Mouse (Mus musculus): ENCODE data around the gene Ahnak2. TPM values are rescaled to one million over a fixed set of nuclear protein-coding genes. Genes with fewer than 3 reads are reported as not detected.
A peak's percentile ranks its signal among the peaks of the same experiment; 100 is the strongest.
"Not testable (repeated sequence)": the region's sequence is repeated elsewhere in the genome, so short reads cannot be mapped to it uniquely, and the experiment has no call there.

Ahnak2 gene
- polyA plus RNA-seq (2012; rRNA removed) = 0.46 and 0.83 TPM in 2 replicates

GRCm38 (mm10) chr12:112801864-112802846, at the start of gene Ahnak2:
TSS of gene Ahnak2 (minus strand) at chr12:112802657.
- no peak for TF ChIP-seq CTCF (IDR thresholded peaks at IDR 0.05; ENCODE audit: extremely low read depth, insufficient read depth, insufficient read length, insufficient replicate concordance)
- TF ChIP-seq POLR2A (IDR thresholded peaks at IDR 0.05; ENCODE audit: low read depth, low read length) = no peak
- Histone ChIP-seq H3K27me3 (ENCODE audit: control insufficient read depth, insufficient read depth, low read length) (peaks cover 9% of the 10 kb centered on the region), H3K4me1 (ENCODE audit: control insufficient read depth, insufficient read depth, insufficient read length) (peaks cover 11% of the 10 kb centered on the region), H3K36me3 (ENCODE audit: control insufficient read depth, insufficient read depth, low read length) (no peaks in the 10 kb centered on the region), H3K27ac (ENCODE audit: insufficient read depth, low read length) (no peak within 1 kb of the TSS), H3K4me3 (ENCODE audit: extremely low read depth, insufficient read depth, insufficient read length) (peak within 1 kb of the TSS; percentile 24; the same call in 1 of the 2 replicates)
- 8% methylated on average over 65 of the region's 69 CpGs for WGBS
- DNase-seq (ENCODE audit: low read depth in 1 of 2, low spot score in 2 of 2) = no peak

GRCm38 (mm10) chr12:112851116-112851515, 48.7 kb upstream of the Ahnak2 start:
- no peak overlapping the region for H3K4me3 ChIP-seq (ENCODE audit: extremely low read depth, insufficient read depth, insufficient read length)
- peaks cover 22% of the 10 kb centered on the region; the same call in 1 of the 2 replicates for H3K4me1 ChIP-seq (ENCODE audit: control insufficient read depth, insufficient read depth, insufficient read length)
- no peak for DNase-seq (ENCODE audit: low read depth in 1 of 2, low spot score in 2 of 2)
- no peak for TF ChIP-seq POLR2A (IDR thresholded peaks at IDR 0.05; ENCODE audit: low read depth, low read length)
- no peak for TF ChIP-seq CTCF (IDR thresholded peaks at IDR 0.05; ENCODE audit: extremely low read depth, insufficient read depth, insufficient read length, insufficient replicate concordance)
- 86% methylated on average over 8 of the region's 8 CpGs for WGBS
- H3K27me3 ChIP-seq (ENCODE audit: control insufficient read depth, insufficient read depth, low read length) = no peaks in the 10 kb centered on the region
- peaks cover 24% of the 10 kb centered on the region for H3K36me3 ChIP-seq (ENCODE audit: control insufficient read depth, insufficient read depth, low read length)
- H3K27ac ChIP-seq (ENCODE audit: insufficient read depth, low read length) = no peak overlapping the region

GRCm38 (mm10) chr12:112850344-112850743, 47.9 kb upstream of the Ahnak2 start:
- Histone ChIP-seq H3K4me1 (ENCODE audit: control insufficient read depth, insufficient read depth, insufficient read length) (peaks cover 18% of the 10 kb centered on the region; the same call in 1 of the 2 replicates), H3K36me3 (ENCODE audit: control insufficient read depth, insufficient read depth, low read length) (peaks cover 20% of the 10 kb centered on the region), H3K27me3 (ENCODE audit: control insufficient read depth, insufficient read depth, low read length) (no peaks in the 10 kb centered on the region), H3K4me3 (ENCODE audit: extremely low read depth, insufficient read depth, insufficient read length) (no peak overlapping the region), H3K27ac (ENCODE audit: insufficient read depth, low read length) (0 out of 2 replicates have a peak overlapping the region, but pooled peaks have one; percentile 10)
- TF ChIP-seq CTCF (IDR thresholded peaks at IDR 0.05; ENCODE audit: extremely low read depth, insufficient read depth, insufficient read length, insufficient replicate concordance) (no peak), POLR2A (IDR thresholded peaks at IDR 0.05; ENCODE audit: low read depth, low read length) (no peak)
- WGBS = 72% methylated on average over 9 of the region's 9 CpGs
- DNase-seq (ENCODE audit: low read depth in 1 of 2, low spot score in 2 of 2) = no peak

- Histone ChIP-seq H3K27ac (ENCODE audit: insufficient read depth, low read length) (peak overlapping the region; percentile 19), H3K4me1 (ENCODE audit: control insufficient read depth, insufficient read depth, insufficient read length) (peaks cover 10% of the 10 kb centered on the region; the same call in 1 of the 2 replicates), H3K27me3 (ENCODE audit: control insufficient read depth, insufficient read depth, low read length) (no peaks in the 10 kb centered on the region), H3K36me3 (ENCODE audit: control insufficient read depth, insufficient read depth, low read length) (peaks cover 19% of the 10 kb centered on the region), H3K4me3 (ENCODE audit: extremely low read depth, insufficient read depth, insufficient read length) (no peak overlapping the region)
- DNase-seq (ENCODE audit: low read depth in 1 of 2, low spot score in 2 of 2) = no peak
- no peak for TF ChIP-seq POLR2A (IDR thresholded peaks at IDR 0.05; ENCODE audit: low read depth, low read length)
- TF ChIP-seq CTCF (IDR thresholded peaks at IDR 0.05; ENCODE audit: extremely low read depth, insufficient read depth, insufficient read length, insufficient replicate concordance) = 0 out of 2 replicates have a peak, but pooled peaks have one; percentile 2
- WGBS = 52% methylated on average over 11 of the region's 11 CpGs
Observed at GRCm38 (mm10) chr12:112849235-112850022, 47.0 kb upstream of the Ahnak2 start.

- WGBS = 97% methylated on average over 2 of the region's 2 CpGs
- TF ChIP-seq CTCF (IDR thresholded peaks at IDR 0.05; ENCODE audit: extremely low read depth, insufficient read depth, insufficient read length, insufficient replicate concordance) = no peak
- no peak for TF ChIP-seq POLR2A (IDR thresholded peaks at IDR 0.05; ENCODE audit: low read depth, low read length)
Observed at GRCm38 (mm10) chr12:112847880-112848279, 45.4 kb upstream of the Ahnak2 start.

GRCm38 (mm10) chr12:112843803-112844202, 41.3 kb upstream of the Ahnak2 start:
- WGBS = 22% methylated on average over 3 of the region's 3 CpGs
- Histone ChIP-seq H3K27ac (ENCODE audit: insufficient read depth, low read length) (no peak overlapping the region), H3K36me3 (ENCODE audit: control insufficient read depth, insufficient read depth, low read length) (no peaks in the 10 kb centered on the region), H3K4me3 (ENCODE audit: extremely low read depth, insufficient read depth, insufficient read length) (no peak overlapping the region), H3K4me1 (ENCODE audit: control insufficient read depth, insufficient read depth, insufficient read length) (no peaks in the 10 kb centered on the region; the same call in 1 of the 2 replicates), H3K27me3 (ENCODE audit: control insufficient read depth, insufficient read depth, low read length) (no peaks in the 10 kb centered on the region)
- no peak for TF ChIP-seq POLR2A (IDR thresholded peaks at IDR 0.05; ENCODE audit: low read depth, low read length)
- TF ChIP-seq CTCF (IDR thresholded peaks at IDR 0.05; ENCODE audit: extremely low read depth, insufficient read depth, insufficient read length, insufficient replicate concordance) = peak; percentile 97; the same call in 1 of the 2 replicates
- peak; percentile 60 to 89 for DNase-seq (ENCODE audit: low read depth in 1 of 2, low spot score in 2 of 2)

More at GRCm38 (mm10) chr12:112847880-112848279, 45.4 kb upstream of the Ahnak2 start:
- no peak for DNase-seq (ENCODE audit: low read depth in 1 of 2, low spot score in 2 of 2)
- no peak overlapping the region for H3K27ac ChIP-seq (ENCODE audit: insufficient read depth, low read length)
- H3K4me1 ChIP-seq (ENCODE audit: control insufficient read depth, insufficient read depth, insufficient read length) = peaks cover 8% of the 10 kb centered on the region; the same call in 1 of the 2 replicates
- no peak overlapping the region for H3K4me3 ChIP-seq (ENCODE audit: extremely low read depth, insufficient read depth, insufficient read length)
- H3K27me3 ChIP-seq (ENCODE audit: control insufficient read depth, insufficient read depth, low read length) = no peaks in the 10 kb centered on the region
- H3K36me3 ChIP-seq (ENCODE audit: control insufficient read depth, insufficient read depth, low read length) = peaks cover 19% of the 10 kb centered on the region

GRCm38 (mm10) chr12:112842128-112842527, 39.7 kb upstream of the Ahnak2 start:
- H3K27ac ChIP-seq (ENCODE audit: insufficient read depth, low read length); H3K4me1 ChIP-seq (ENCODE audit: control insufficient read depth, insufficient read depth, insufficient read length); DNase-seq (ENCODE audit: low read depth in 1 of 2, low spot score in 2 of 2); H3K4me3 ChIP-seq (ENCODE audit: extremely low read depth, insufficient read depth, insufficient read length); H3K27me3 ChIP-seq (ENCODE audit: control insufficient read depth, insufficient read depth, low read length); H3K36me3 ChIP-seq (ENCODE audit: control insufficient read depth, insufficient read depth, low read length): not testable (repeated sequence)
- WGBS = 86% methylated on average over 2 of the region's 2 CpGs

- H3K4me1 ChIP-seq (ENCODE audit: control insufficient read depth, insufficient read depth, insufficient read length); DNase-seq (ENCODE audit: low read depth in 1 of 2, low spot score in 2 of 2); H3K36me3 ChIP-seq (ENCODE audit: control insufficient read depth, insufficient read depth, low read length); H3K27me3 ChIP-seq (ENCODE audit: control insufficient read depth, insufficient read depth, low read length); H3K27ac ChIP-seq (ENCODE audit: insufficient read depth, low read length); H3K4me3 ChIP-seq (ENCODE audit: extremely low read depth, insufficient read depth, insufficient read length): not testable (repeated sequence)
- WGBS = 76% methylated on average over 4 of the region's 4 CpGs
Observed at GRCm38 (mm10) chr12:112841338-112841892, 39.0 kb upstream of the Ahnak2 start.

Measured in spleen, adult 2 months (tissue).